Mouse (Mus musculus): ENCODE data around the gene Ubqln5.

- TF ChIP-seq CTCF (IDR thresholded peaks at IDR 0.05; ENCODE audit: insufficient read depth, low read length) (no peak), POLR2A (IDR thresholded peaks at IDR 0.05; ENCODE audit: borderline replicate concordance, extremely low read depth, low read depth, low read length) (no peak)
Measured at GRCm38 (mm10) chr7:104175085-104175484, 45.5 kb upstream of the Ubqln5 start.
